Mouse (Mus musculus): Measurements from ENCODE around the gene Pfkfb4.
A peak's percentile ranks its signal among the peaks of the same experiment; 100 is the strongest.

Pfkfb4 gene

GRCm38 (mm10) chr9:108991428-108992084 is at the start of gene Pfkfb4:
Pfkfb4 (plus strand) TSS chr9:108991778.
- peak; percentile 98 for DNase-seq (ENCODE audit: low spot score in 2 of 2)

DNA sequence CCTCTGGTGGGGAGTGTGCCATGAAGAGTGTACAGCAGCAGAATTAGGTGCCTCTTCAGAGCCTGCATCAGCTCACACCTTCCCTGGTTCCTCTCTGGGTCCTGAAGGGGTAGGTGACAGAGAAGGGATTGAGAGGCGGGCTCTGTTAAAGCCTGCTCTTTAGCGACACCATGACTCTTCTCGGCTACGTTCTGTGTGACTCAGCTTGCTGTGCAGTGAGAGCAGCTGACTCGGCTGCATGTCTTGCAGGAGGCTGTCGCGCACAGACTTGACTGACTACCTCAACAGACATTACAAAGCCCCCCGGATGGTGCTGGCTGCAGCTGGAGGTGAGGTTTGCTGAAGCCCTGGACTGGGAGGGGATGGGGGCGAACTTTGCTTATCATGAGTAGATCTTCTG is 46.5 kb upstream of the Pfkfb4 start:
- DNase-seq (ENCODE audit: low spot score in 2 of 2), result no peak

- no peak for DNase-seq (ENCODE audit: low spot score in 2 of 2)
Measured at GRCm38 (mm10) chr9:108945608-108946007, 46.0 kb upstream of the Pfkfb4 start.

GRCm38 (mm10) chr9:108949231-108949966 is 42.2 kb upstream of the Pfkfb4 start:
- DNase-seq (ENCODE audit: low spot score in 2 of 2), result no peak

DNA sequence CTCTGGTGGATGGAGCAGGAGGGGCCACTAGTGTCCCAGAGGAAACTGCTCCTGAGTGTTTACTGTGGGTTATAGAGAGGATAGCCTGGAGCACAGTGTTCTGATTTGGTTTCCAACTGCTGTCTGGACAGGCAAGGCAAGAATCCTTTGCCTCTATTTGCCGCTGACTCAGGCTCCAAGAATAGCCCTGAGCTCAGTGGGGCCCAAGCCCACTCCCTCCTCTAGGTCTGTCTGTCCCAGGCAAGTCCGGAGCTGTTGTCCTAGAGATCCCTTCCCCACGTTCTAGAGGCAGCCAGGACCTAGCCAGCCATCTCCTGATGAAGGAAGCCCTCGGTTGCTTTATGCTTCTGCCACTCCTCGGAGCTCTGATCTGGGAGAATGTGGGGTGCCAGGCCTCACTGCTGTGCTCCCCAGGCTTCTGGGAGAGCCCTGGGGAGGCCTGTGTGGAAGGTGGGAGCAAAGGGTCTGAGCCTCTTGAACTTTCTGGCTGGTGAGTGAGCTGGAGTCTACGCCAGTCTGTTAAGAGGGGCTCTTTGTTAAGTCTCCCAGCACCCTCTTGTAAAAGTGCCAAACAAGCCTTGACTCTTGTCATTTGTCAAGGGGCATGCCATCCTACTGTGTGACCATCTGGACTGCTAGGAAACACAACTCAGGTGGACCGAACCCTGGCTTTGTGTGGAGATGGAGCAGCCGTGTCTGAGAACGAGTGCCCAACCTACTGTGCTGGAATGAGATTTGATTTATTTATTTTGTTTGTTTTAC is 41.4 kb upstream of the Pfkfb4 start:
- DNase-seq (ENCODE audit: low spot score in 2 of 2), result no peak

- no peak for DNase-seq (ENCODE audit: low spot score in 2 of 2)
Measured at GRCm38 (mm10) chr9:108953081-108953636, 38.4 kb upstream of the Pfkfb4 start, which contains the start of gene Col7a1. Col7a1 (plus strand) TSS chr9:108953586.

- DNase-seq (ENCODE audit: low spot score in 2 of 2), result no peak
Measured at GRCm38 (mm10) chr9:108955241-108955640, 36.3 kb upstream of the Pfkfb4 start.

GRCm38 (mm10) chr9:108955846-108956245 is 35.7 kb upstream of the Pfkfb4 start:
- no peak for DNase-seq (ENCODE audit: low spot score in 2 of 2)

DNA sequence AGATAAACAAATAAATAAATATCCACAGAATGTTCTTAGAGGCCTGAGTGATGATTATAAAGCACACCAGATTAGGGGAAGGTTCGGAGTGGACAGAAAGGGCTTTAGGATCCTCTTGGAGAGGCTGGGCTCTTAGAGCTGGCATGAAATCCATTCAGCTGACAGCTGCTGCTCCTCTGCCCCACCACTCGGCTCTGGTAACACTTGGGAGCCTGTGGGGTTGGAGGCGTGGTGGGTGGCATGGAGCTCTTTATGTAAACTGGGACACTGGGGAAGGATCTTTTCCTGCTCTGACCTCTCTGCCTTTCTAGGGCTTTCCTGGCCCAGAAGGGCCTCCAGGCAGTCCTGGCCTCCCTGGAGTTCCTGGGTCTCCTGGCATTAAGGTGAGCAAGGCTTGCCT is 28.0 kb upstream of the Pfkfb4 start:
- DNase-seq (ENCODE audit: low spot score in 2 of 2), result no peak

DNA sequence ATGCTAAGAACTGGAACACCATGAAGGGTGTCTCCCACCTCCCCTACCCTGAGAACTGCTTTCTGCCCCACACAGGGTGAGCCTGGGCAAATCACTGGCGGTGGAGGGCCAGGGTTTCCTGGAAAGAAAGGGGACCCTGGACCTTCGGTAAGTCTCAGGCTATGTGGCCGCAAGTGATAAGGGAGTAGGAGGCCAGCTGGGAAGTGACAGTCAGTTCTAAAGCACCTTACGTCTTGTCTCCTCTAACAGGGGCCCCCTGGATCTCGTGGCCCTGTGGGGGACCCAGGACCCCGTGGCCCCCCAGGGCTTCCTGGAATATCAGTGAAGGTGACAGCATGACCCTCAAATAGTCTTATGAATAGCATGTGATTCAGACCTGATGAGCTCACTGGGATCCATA is 27.2 kb upstream of the Pfkfb4 start:
- no peak for DNase-seq (ENCODE audit: low spot score in 2 of 2)

DNA sequence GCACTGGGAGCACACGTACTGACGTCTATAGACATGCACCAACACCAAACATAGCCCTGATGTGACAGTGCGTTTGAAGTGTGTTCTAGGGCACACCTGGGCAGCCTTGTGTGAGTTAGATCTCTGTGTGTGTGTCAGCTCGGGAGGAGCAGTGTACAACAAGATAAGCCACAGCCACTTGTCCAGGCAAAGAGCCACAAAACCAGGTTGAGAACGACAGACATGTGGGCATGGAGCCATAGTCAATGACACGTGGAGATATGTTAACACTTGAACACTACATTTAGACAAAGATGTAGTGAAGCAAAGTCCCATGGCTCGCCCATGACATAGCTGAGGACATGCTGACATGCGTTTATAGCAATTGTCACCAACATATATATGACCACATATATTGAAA is 21.0 kb upstream of the Pfkfb4 start:
- DNase-seq (ENCODE audit: low spot score in 2 of 2), result no peak

DNA sequence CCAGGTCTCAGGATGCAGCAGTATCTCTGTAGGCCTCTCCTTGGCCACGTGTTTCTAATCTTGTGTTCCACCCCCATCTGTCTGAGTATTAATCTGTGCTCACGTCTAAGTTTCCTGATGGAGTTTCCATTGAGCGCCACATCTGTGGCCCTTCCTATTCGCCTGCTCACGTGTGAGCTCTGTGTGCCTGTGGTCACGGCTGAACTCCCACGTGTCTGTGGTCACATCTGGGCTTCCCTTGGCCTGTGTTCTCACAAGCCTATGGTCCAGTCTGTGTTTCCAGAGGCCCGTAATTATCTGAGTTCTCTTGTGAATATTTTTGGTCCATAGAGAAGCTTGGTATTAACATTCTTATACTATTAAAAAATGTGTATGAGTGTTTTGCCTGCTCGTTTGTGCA is 15.1 kb upstream of the Pfkfb4 start:
- no peak for DNase-seq (ENCODE audit: low spot score in 2 of 2)

- no peak for DNase-seq (ENCODE audit: low spot score in 2 of 2)
Measured at GRCm38 (mm10) chr9:108977966-108978365, 13.6 kb upstream of the Pfkfb4 start.

DNA sequence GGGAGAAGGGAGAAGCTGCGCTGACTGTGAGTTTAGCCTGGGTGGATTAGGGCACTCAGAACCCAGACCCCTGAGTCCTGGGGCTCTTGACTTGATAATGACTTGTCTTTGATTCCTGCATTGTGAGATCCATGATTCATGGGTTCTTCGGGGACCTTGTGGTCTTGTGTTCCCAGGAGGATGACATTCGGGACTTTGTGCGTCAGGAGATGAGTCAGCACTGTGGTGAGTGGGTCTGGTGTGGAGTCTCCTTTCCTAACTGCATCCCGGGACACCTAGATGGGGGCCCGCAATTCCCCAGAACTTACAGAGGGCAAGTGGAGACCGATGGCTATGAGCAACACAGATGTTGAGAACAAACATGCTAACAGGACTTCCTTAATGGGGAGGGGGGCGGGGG is 9.1 kb upstream of the Pfkfb4 start:
- DNase-seq (ENCODE audit: low spot score in 2 of 2), result no peak

GRCm38 (mm10) chr9:108983209-108983608 is 8.4 kb upstream of the Pfkfb4 start:
- DNase-seq (ENCODE audit: low spot score in 2 of 2), result no peak

GRCm38 (mm10) chr9:108985710-108986109 is 5.9 kb upstream of the Pfkfb4 start, which contains the start of gene Ucn2:
Ucn2 (plus strand) TSS chr9:108986010.
- DNase-seq (ENCODE audit: low spot score in 2 of 2), result no peak

DNA sequence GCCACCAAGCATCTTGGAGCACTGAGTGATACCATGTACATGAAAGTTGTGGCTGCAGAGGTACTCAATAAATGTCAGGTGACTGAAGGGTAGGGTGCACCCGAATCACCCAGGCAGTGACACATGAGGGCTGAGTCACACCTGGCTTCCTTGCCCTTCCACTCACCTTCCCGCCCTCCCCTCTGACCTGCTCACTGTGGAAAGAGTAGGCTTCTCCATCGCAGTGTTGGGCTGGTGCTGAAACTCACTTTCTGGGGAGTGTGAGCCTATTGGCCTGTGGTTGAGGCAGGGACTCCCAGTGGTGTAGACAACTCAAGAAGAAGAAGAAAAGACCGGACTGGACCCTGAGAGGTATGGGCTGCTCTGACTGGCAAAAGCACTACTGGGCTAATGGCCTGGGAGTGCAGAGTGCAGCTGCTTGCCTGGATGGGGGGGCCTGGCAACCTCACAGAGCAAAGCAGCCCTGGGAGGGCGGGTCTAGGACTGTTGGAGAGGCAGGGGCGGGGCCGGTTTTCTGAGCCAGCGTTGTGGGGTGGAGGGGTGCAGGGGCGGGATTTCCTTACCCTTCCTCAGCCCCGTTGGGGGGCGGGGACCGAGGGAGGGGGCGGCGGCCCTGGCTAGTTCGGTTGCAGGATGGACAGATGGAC is 3.8 kb upstream of the Pfkfb4 start:
- DNase-seq (ENCODE audit: low spot score in 2 of 2), result no peak

DNA sequence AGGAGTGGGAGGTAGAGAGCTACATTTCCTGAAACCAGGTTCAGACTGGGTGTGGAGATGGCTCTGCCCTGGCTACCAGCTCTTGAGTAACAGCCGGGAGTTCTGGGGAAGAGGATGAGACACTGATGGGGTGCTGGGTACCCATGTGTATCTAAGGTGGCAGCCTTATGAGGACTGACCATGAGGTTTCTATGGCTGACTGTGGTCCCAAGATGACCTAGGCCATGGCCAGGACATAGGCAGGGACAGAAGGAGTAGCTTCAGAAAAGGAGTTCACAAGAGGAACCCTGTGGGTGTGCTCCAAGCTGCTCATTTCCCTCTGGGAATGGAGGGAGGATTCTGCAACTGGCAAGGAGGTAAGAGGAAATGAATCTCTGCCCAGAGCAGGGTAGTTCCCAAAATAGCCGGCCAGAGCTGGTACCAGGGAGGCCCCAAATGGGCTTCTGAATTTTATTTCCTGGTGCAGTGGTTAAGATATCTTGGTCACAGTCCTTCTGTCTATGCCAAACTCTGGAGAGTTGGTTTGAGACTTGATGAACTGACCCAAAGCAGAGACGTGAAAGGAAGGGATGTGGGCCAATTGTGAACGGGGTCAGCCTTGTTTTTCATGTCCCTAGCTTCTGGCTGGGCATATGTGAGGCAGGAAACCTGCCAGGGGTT is 1.6 kb upstream of the Pfkfb4 start:
- DNase-seq (ENCODE audit: low spot score in 2 of 2), result no peak

- DNase-seq (ENCODE audit: low spot score in 2 of 2), result no peak
Measured at GRCm38 (mm10) chr9:108990462-108990820, 1.1 kb upstream of the Pfkfb4 start.

GRCm38 (mm10) chr9:108992085-108992469 is 499 bp downstream of the Pfkfb4 start:
- no peak for DNase-seq (ENCODE audit: low spot score in 2 of 2)

DNA sequence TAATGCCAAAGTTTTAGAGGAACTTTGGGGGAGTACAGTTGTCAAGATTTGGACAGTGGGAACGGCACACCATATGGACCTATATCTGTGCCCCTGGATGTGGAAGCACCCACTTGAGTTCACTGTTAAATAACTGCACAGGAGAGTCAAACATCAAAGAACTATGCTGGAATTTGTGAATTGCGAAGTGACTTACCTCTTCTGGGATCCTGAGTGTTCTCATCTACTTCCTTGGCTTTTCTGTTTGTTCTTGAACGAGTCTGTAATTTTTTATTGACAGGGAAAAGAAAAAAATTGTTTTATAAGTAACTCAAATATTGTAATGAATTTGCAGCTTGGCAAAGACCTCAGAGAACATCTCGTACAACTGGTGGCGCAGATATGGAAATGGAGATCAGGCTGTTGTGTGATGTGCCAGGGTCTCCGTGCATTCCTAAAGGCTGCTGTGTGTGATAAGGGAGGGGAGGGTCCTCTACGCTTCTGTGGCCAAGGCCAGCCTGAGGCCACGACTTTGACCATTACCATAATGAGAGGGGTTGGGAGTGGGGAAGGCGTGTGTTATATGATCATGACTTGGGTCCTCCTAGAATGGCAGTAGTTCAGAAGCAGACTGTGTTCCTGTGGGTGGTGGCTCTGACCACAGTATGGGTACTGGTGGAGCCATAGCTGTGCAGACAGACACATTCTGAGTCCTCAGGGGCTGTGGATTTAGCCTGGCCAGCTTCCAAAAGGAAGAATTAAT is 1.2 kb downstream of the Pfkfb4 start:
- DNase-seq (ENCODE audit: low spot score in 2 of 2), result no peak
